ENCODE assay signal across 8 mouse cellular contexts in genomic region chr2:153239021-153239859, GRCm38 (mm10). TPM values are rescaled to one million over a fixed set of nuclear protein-coding genes. Genes with fewer than 3 reads are reported as not detected.
DNase-seq lines count a peak whose midpoint lies in the region; ATAC-seq and TF ChIP-seq lines count a peak whose summit lies in the region.

No protein-coding gene starts in this region.

- peak overlapping the region; percentile 90 for H3K4me2 ChIP-seq in kidney, postnatal 0 days (ENCODE audit: low read length)
- H3K4me2 ChIP-seq in forebrain, embryonic 13.5 days = peak overlapping the region; percentile 91
- peak overlapping the region; percentile 97 for H3K4me2 ChIP-seq in liver, embryonic 14.5 days (ENCODE audit: low read depth)

- H3K9me3 ChIP-seq in kidney, postnatal 0 days (replicated peaks; ENCODE audit: low read length) = no peaks in the 10 kb centered on the region
- no peaks in the 10 kb centered on the region for H3K9me3 ChIP-seq in forebrain, embryonic 13.5 days (replicated peaks)
- no peaks in the 10 kb centered on the region for H3K9me3 ChIP-seq in liver, embryonic 14.5 days (ENCODE audit: control insufficient read depth, low read length)

- no peak for TF ChIP-seq EP300 in liver, embryonic 14.5 days (IDR thresholded peaks at IDR 0.05; ENCODE audit: low read depth)

- peak overlapping the region; percentile 95 for H3K27ac ChIP-seq in kidney, postnatal 0 days
- 0 out of 2 replicates have a peak overlapping the region, but pooled peaks have one; percentile 54 for H3K27ac ChIP-seq in forebrain, embryonic 13.5 days
- peak overlapping the region; percentile 88 for H3K27ac ChIP-seq in liver, embryonic 14.5 days
- no peak overlapping the region for H3K27ac ChIP-seq in olfactory bulb, adult 2 months (ENCODE audit: insufficient read depth, low read depth, low read length)

- H3K4me3 ChIP-seq in kidney, postnatal 0 days (replicated peaks; ENCODE audit: low read depth, low read length) = peak overlapping the region; percentile 99
- H3K4me3 ChIP-seq in forebrain, embryonic 13.5 days = peak overlapping the region; percentile 97
- peak overlapping the region; percentile 82 to 88 for H3K4me3 ChIP-seq in liver, embryonic 14.5 days (ENCODE audit: insufficient read depth in 1 of 2, low read depth in 2 of 2, low read length in 2 of 2)
- H3K4me3 ChIP-seq in olfactory bulb, adult 2 months (ENCODE audit: insufficient read depth, low read depth, low read length) = peak overlapping the region; percentile 36

- no peak for DNase-seq in kidney, postnatal 0 days (ENCODE audit: low spot score)
- DNase-seq in kidney, postnatal 4 days = no peak
- DNase-seq in liver, embryonic 14.5 days (ENCODE audit: low read depth in 3 of 3, low spot score in 3 of 3) = no peak
- DNase-seq in urinary bladder, adult 2 months (ENCODE audit: low spot score) = no peak
- DNase-seq in thymus, postnatal 0 days (ENCODE audit: low spot score) = no peak

- ATAC-seq in kidney, postnatal 0 days (replicated peaks; ENCODE audit: low FRiP score, low read depth) = no peak
- no peak for ATAC-seq in forebrain, embryonic 13.5 days
- no peak for ATAC-seq in liver, embryonic 14.5 days (ENCODE audit: insufficient read depth)
- no peak for ATAC-seq in erythroid progenitor cell, adult 5-6 weeks (replicated peaks; ENCODE audit: low FRiP score, poor library complexity, severe bottlenecking)

- no peak for TF ChIP-seq POLR2A in olfactory bulb, adult 2 months (IDR thresholded peaks at IDR 0.05; ENCODE audit: insufficient read depth, low read depth, low read length)

- peak overlapping the region; percentile 99; the same call in 1 of the 2 replicates for H3K9ac ChIP-seq in kidney, postnatal 0 days (ENCODE audit: low read depth, low read length)
- H3K9ac ChIP-seq in forebrain, embryonic 13.5 days = peak overlapping the region; percentile 99
- H3K9ac ChIP-seq in liver, embryonic 14.5 days (replicated peaks) = peak overlapping the region; percentile 97

- no peaks in the 10 kb centered on the region for H3K27me3 ChIP-seq in kidney, postnatal 0 days (ENCODE audit: insufficient read depth, low read length)
- no peaks in the 10 kb centered on the region for H3K27me3 ChIP-seq in forebrain, embryonic 13.5 days
- no peaks in the 10 kb centered on the region for H3K27me3 ChIP-seq in liver, embryonic 14.5 days (ENCODE audit: control insufficient read depth, insufficient read depth, low read length)

- H3K4me1 ChIP-seq in kidney, postnatal 0 days (replicated peaks; ENCODE audit: insufficient read depth, low read length) = peaks cover 15% of the 10 kb centered on the region; the same call in 1 of the 2 replicates
- H3K4me1 ChIP-seq in forebrain, embryonic 13.5 days = peaks cover 51% of the 10 kb centered on the region
- H3K4me1 ChIP-seq in liver, embryonic 14.5 days (replicated peaks; ENCODE audit: control insufficient read depth in 2 of 2, insufficient read depth in 2 of 2, low read length in 1 of 2) = peaks cover 31 to 33% of the 10 kb centered on the region in 2 experiments
- peaks cover 8% of the 10 kb centered on the region for H3K4me1 ChIP-seq in olfactory bulb, adult 2 months (ENCODE audit: control insufficient read depth, insufficient read depth, low read length)

- TF ChIP-seq CTCF in kidney, postnatal 0 days (IDR thresholded peaks at IDR 0.05; ENCODE audit: low read depth) = no peak
- no peak for TF ChIP-seq CTCF in liver, embryonic 14.5 days (IDR thresholded peaks at IDR 0.05; ENCODE audit: low read depth)
- TF ChIP-seq CTCF in olfactory bulb, adult 2 months (IDR thresholded peaks at IDR 0.05; ENCODE audit: insufficient read depth, low read depth, low read length) = no peak

- peaks cover 4% of the 10 kb centered on the region; the same call in 1 of the 2 replicates for H3K36me3 ChIP-seq in kidney, postnatal 0 days (ENCODE audit: insufficient read depth, low read length)
- peaks cover 41% of the 10 kb centered on the region for H3K36me3 ChIP-seq in forebrain, embryonic 13.5 days (ENCODE audit: poor library complexity, severe bottlenecking)
- peaks cover 50% of the 10 kb centered on the region for H3K36me3 ChIP-seq in liver, embryonic 14.5 days (replicated peaks; ENCODE audit: control insufficient read depth, insufficient read depth, low read depth)

- 59% methylated on average over 7 of the region's 7 CpGs for WGBS in kidney, postnatal 0 days
- 39% methylated on average over 7 of the region's 7 CpGs for WGBS in forebrain, embryonic 13.5 days
- 40% methylated on average over 7 of the region's 7 CpGs for WGBS in liver, embryonic 14.5 days (ENCODE audit: insufficient replicate concordance)
- WGBS in olfactory bulb, adult 2 months = 40% methylated on average over 7 of the region's 7 CpGs

RNA-seq across cellular contexts. Expression of gene Plagl2, which starts 2.0 kb away (rescaled TPM):
- polyA plus RNA-seq in kidney, postnatal 0 days (2015; fragmentation: Nextera tagmentation; extraction: Ambion mirVana) = 7.8 and 8.2 TPM in 2 replicates
- polyA plus RNA-seq in forebrain, embryonic 13.5 days (2015; fragmentation: Nextera tagmentation; extraction: Ambion mirVana) = 12.0 and 13.6 TPM in 2 replicates
- polyA plus RNA-seq in liver, embryonic 14.5 days (2012; rRNA removed) = 14.4 and 14.5 TPM in 2 replicates
- polyA plus RNA-seq in liver, embryonic 14.5 days (2014; fragmentation: Nextera tagmentation; extraction: Ambion mirVana) = 23.9 and 27.0 TPM in 2 replicates
- polyA plus RNA-seq in olfactory bulb, adult 2 months (2012; ENCODE audit: insufficient read depth, insufficient read length, low replicate concordance, missing spikeins) = not detected in 2 replicates
- 60.9 and 85.5 TPM in 2 replicates for total RNA-seq in erythroid progenitor cell, adult 5-6 weeks (2015; ENCODE audit: low replicate concordance)
- total RNA-seq in erythroid progenitor cell, adult 5-6 weeks (2017; ENCODE audit: low replicate concordance) = 20.6 and 25.8 TPM in 2 replicates
- 5.2 and 8.8 TPM in 2 replicates for polyA plus RNA-seq in urinary bladder, adult 2 months (2012; rRNA removed)
- 12.1 and 14.5 TPM in 2 replicates for polyA plus RNA-seq in thymus, postnatal 0 days (2015; fragmentation: Nextera tagmentation; extraction: Ambion mirVana)

RNA-seq across cellular contexts. Expression of gene Pofut1, which starts 2.1 kb away (rescaled TPM):
- polyA plus RNA-seq in kidney, postnatal 0 days (2015; fragmentation: Nextera tagmentation; extraction: Ambion mirVana) = 3.6 and 4.6 TPM in 2 replicates
- polyA plus RNA-seq in forebrain, embryonic 13.5 days (2015; fragmentation: Nextera tagmentation; extraction: Ambion mirVana) = 6.8 and 7.3 TPM in 2 replicates
- polyA plus RNA-seq in liver, embryonic 14.5 days (2012; rRNA removed) = 6.1 and 6.8 TPM in 2 replicates
- 3.2 and 3.7 TPM in 2 replicates for polyA plus RNA-seq in liver, embryonic 14.5 days (2014; fragmentation: Nextera tagmentation; extraction: Ambion mirVana)
- not detected in 2 replicates for polyA plus RNA-seq in olfactory bulb, adult 2 months (2012; ENCODE audit: insufficient read depth, insufficient read length, low replicate concordance, missing spikeins)
- total RNA-seq in erythroid progenitor cell, adult 5-6 weeks (2015; ENCODE audit: low replicate concordance) = 15.5 and 19.8 TPM in 2 replicates
- total RNA-seq in erythroid progenitor cell, adult 5-6 weeks (2017; ENCODE audit: low replicate concordance) = 25.9 and 30.4 TPM in 2 replicates
- 29.7 and 29.8 TPM in 2 replicates for polyA plus RNA-seq in urinary bladder, adult 2 months (2012; rRNA removed)
- 2.7 and 4.6 TPM in 2 replicates for polyA plus RNA-seq in thymus, postnatal 0 days (2015; fragmentation: Nextera tagmentation; extraction: Ambion mirVana)

RNA-seq across cellular contexts. Expression of gene Tspyl3, which starts 14.0 kb away (rescaled TPM):
- 9.3 and 10.6 TPM in 2 replicates for polyA plus RNA-seq in kidney, postnatal 0 days (2015; fragmentation: Nextera tagmentation; extraction: Ambion mirVana)
- polyA plus RNA-seq in forebrain, embryonic 13.5 days (2015; fragmentation: Nextera tagmentation; extraction: Ambion mirVana) = 12.6 and 15.7 TPM in 2 replicates
- polyA plus RNA-seq in liver, embryonic 14.5 days (2012; rRNA removed) = 2.1 and 2.3 TPM in 2 replicates
- 1.6 and 2.5 TPM in 2 replicates for polyA plus RNA-seq in liver, embryonic 14.5 days (2014; fragmentation: Nextera tagmentation; extraction: Ambion mirVana)
- polyA plus RNA-seq in olfactory bulb, adult 2 months (2012; ENCODE audit: insufficient read depth, insufficient read length, low replicate concordance, missing spikeins) = not detected in 2 replicates
- 9.6 TPM in 1 of 2 replicates, not detected in the other for total RNA-seq in erythroid progenitor cell, adult 5-6 weeks (2015; ENCODE audit: low replicate concordance)
- total RNA-seq in erythroid progenitor cell, adult 5-6 weeks (2017; ENCODE audit: low replicate concordance) = 0.77 TPM in 1 of 2 replicates, not detected in the other
- polyA plus RNA-seq in urinary bladder, adult 2 months (2012; rRNA removed) = 4.7 and 4.9 TPM in 2 replicates
- polyA plus RNA-seq in thymus, postnatal 0 days (2015; fragmentation: Nextera tagmentation; extraction: Ambion mirVana) = 24.0 and 25.6 TPM in 2 replicates

RNA-seq across cellular contexts. Expression of gene Kif3b, which starts 52.0 kb away (rescaled TPM):
- polyA plus RNA-seq in kidney, postnatal 0 days (2015; fragmentation: Nextera tagmentation; extraction: Ambion mirVana) = 6.0 and 6.7 TPM in 2 replicates
- polyA plus RNA-seq in forebrain, embryonic 13.5 days (2015; fragmentation: Nextera tagmentation; extraction: Ambion mirVana) = 11.3 and 12.9 TPM in 2 replicates
- 2.0 and 2.5 TPM in 2 replicates for polyA plus RNA-seq in liver, embryonic 14.5 days (2012; rRNA removed)
- 1.4 and 1.8 TPM in 2 replicates for polyA plus RNA-seq in liver, embryonic 14.5 days (2014; fragmentation: Nextera tagmentation; extraction: Ambion mirVana)
- not detected in 2 replicates for polyA plus RNA-seq in olfactory bulb, adult 2 months (2012; ENCODE audit: insufficient read depth, insufficient read length, low replicate concordance, missing spikeins)
- 2.5 and 3.2 TPM in 2 replicates for total RNA-seq in erythroid progenitor cell, adult 5-6 weeks (2015; ENCODE audit: low replicate concordance)
- total RNA-seq in erythroid progenitor cell, adult 5-6 weeks (2017; ENCODE audit: low replicate concordance) = 1.4 and 4.9 TPM in 2 replicates
- 14.5 TPM in 2 replicates for polyA plus RNA-seq in urinary bladder, adult 2 months (2012; rRNA removed)
- 6.5 and 7.3 TPM in 2 replicates for polyA plus RNA-seq in thymus, postnatal 0 days (2015; fragmentation: Nextera tagmentation; extraction: Ambion mirVana)

Comparison
In these comparisons a context has a peak if more than half of its experiments do, and no peak if none do; other contexts are left out.
1. H3K4me3 ChIP-seq: peak in every context shown above with its lines; median percentile 99 in kidney, postnatal 0 days; 97 in forebrain, embryonic 13.5 days; 85 in liver, embryonic 14.5 days; 36 in olfactory bulb, adult 2 months.